Mouse (Mus musculus) embryonic facial prominence, embryonic 13.5 days (tissue): ENCODE data around the gene Pecam1. TPM values are rescaled to one million over a fixed set of nuclear protein-coding genes. Genes with fewer than 3 reads are reported as not detected.

Source experiments
- ATAC-seq: fragments of 200-750 bp; cut with Nextera tagmentation; 2 replicates; pipeline ENCODE4 v1.8.0; 2017; ENCODE audit warnings: low read depth; ENCODE audit not compliant: insufficient number of reproducible peaks, insufficient read depth, low FRiP score, low TSS enrichment
- H3K27ac ChIP-seq: fragments of 300-500 bp; sonication (generic); 2 replicates; pipeline ENCODE4 v1.5.1; 2015; ENCODE audit warnings: moderate library complexity, mild to moderate bottlenecking, inconsistent platforms
- H3K27me3 ChIP-seq: fragments of 300-500 bp; sonication (generic); 2 replicates; pipeline ENCODE4 v1.6.1; 2015; ENCODE audit warnings: mild to moderate bottlenecking, inconsistent platforms
- H3K36me3 ChIP-seq: fragments of 300-500 bp; sonication (generic); 2 replicates; pipeline ENCODE4 v1.6.1; 2015; ENCODE audit warnings: mild to moderate bottlenecking, inconsistent platforms
- H3K4me1 ChIP-seq: fragments of 300-500 bp; sonication (generic); 2 replicates; pipeline ENCODE4 v1.6.1; 2015; ENCODE audit warnings: inconsistent platforms
- H3K4me2 ChIP-seq: fragments of 300-500 bp; sonication (generic); 2 replicates; pipeline ENCODE4 v1.6.1; 2015; ENCODE audit warnings: moderate library complexity, mild to moderate bottlenecking, inconsistent platforms
- H3K4me3 ChIP-seq: fragments of 300-500 bp; sonication (generic); 2 replicates; pipeline ENCODE4 v1.5.1; 2015; ENCODE audit warnings: mild to moderate bottlenecking, inconsistent platforms
- H3K9ac ChIP-seq: fragments of 300-500 bp; sonication (generic); 2 replicates; pipeline ENCODE4 v1.6.1; 2015; ENCODE audit warnings: mild to moderate bottlenecking, inconsistent platforms
- H3K9me3 ChIP-seq: fragments of 300-500 bp; sonication (generic); 2 replicates; pipeline ENCODE4 v1.6.1; 2016; ENCODE audit warnings: inconsistent platforms
- WGBS: fragments of 180-500 bp; shearing (Covaris S2); methylation state at CpG from one replicate; pipeline ENCODE4 v1.1.7; 2015; ENCODE audit warnings: mixed read lengths; 5-methylcytosine and 5-hydroxymethylcytosine counted together
- microRNA-seq: library from miRNA; unstranded; fragments of <30 nt; microRNA quantifications from one replicate; pipeline ENCODE4, GENCODE M21; 2016
- polyA plus RNA-seq: library from polyadenylated mRNA; unstranded; fragments of >200 nt; fragmentation: Nextera tagmentation; extraction: Ambion mirVana; gene quantifications from 2 replicates; pipeline ENCODE4 v1.2.1, GENCODE M21; 2015

Gene Pecam1
- polyA plus RNA-seq, 1 experiment from 2014 or later: 29.0 TPM

DNA sequence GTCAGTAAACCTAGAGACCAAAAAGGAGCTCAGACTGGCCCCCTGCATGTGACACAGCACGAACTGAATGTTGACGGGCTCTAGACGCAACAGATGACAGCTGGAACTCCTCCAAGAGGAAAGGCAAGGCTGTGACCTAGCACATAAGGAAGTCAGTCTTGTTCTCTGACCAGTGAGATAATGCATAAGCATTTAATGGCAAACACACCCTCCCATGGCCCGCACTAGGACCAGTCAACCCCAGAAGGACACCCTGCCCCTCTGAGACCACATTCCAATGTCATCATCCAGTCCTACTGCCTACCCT lies 136.1 kb downstream of the Pecam1 start:
- H3K36me3 ChIP-seq: no peaks in the 10 kb centered on the region
- no peaks in the 10 kb centered on the region for H3K9me3 ChIP-seq

DNA sequence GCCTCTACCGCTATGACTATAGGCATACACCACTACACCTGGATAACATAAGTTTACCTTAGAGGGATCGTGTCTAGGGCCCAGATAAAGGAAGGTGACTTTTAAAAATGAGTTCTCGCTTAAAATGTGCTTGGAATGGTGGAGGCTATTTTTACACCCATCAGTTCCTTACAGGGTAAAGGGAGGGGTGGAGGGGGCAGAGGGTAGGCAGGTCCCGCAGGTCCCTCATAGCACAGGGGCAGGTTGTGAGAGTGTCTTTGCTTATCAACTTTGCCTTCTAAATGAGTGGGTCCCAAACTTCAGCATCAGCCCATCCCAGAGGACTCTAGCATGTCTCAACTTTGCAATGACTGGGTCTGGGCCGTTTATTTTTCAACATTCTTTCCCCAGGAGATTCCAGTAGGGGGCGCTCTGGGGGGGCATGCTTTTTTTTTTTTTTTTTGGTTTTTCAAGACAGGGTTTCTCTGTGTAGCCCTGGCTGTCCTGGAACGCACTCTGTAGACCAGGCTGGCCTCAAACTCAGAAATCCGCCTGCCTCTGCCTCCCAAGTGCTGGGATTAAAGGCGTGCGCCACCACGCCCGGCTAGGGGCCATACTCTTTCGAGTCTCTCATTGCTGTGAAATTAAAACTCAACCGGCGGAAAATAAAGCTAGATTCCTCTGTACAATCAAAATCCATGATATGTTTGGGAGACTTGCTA lies 136.6 kb downstream of the Pecam1 start:
- Histone ChIP-seq H3K4me2 (peak overlapping the region; percentile 92), H3K27ac (no peak overlapping the region), H3K9me3 (no peaks in the 10 kb centered on the region), H3K4me1 (peaks cover 20% of the 10 kb centered on the region), H3K9ac (peak overlapping the region; percentile 89), H3K4me3 (peak overlapping the region; percentile 97), H3K27me3 (no peaks in the 10 kb centered on the region), H3K36me3 (no peaks in the 10 kb centered on the region)
- WGBS: 55% methylated on average over 15 of the region's 15 CpGs
- no peak for ATAC-seq

More for the DNA sequence above, 136.1 kb downstream of the Pecam1 start:
- Histone ChIP-seq H3K4me1 (peaks cover 20% of the 10 kb centered on the region), H3K27ac (no peak overlapping the region), H3K9ac (no peak overlapping the region), H3K4me2 (no peak overlapping the region), H3K27me3 (no peaks in the 10 kb centered on the region), H3K4me3 (no peak overlapping the region)
- 79% methylated on average over 4 of the region's 4 CpGs for WGBS
- ATAC-seq: no peak

DNA sequence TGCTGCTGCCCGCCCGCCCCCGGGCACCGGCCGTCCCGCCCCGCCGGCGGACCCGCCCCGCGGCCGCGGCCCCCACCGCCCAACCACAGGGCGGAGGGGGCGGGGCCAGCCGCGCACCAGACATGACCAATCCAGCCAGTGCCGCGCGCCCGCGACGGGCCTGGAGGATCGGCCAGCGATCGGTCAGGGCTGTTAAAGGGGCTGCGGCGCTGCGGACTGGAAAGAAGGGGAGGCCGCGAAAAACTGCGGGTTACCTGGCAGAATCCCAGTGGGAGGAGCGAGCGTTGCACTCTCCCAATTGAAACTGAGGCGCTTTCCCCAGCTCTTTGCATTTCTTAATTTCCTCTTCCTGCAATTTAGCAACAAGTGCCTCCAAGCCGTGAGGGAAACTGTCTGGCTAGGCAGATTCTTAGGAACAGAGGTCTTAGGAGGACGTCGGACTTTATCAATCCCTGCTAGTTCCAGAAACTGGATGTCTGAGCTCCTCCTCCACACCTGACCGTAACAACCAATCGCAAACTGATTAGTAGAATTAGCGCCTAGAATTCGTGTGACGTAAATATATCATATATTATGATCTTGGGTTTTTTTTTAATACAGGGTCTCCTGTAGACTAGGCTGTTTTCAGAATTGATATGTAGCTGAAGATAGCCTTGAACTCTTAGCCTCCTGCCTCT lies 137.3 kb downstream of the Pecam1 start, which contains the start of gene Tex2:
TSS of gene Tex2 (minus strand) at position 463 of the 677 bp plus-strand sequence.
- Histone ChIP-seq H3K4me1 (peaks cover 20% of the 10 kb centered on the region), H3K27ac (peak within 1 kb of the TSS; percentile 72), H3K27me3 (no peaks in the 10 kb centered on the region), H3K36me3 (no peaks in the 10 kb centered on the region), H3K9me3 (no peaks in the 10 kb centered on the region), H3K4me2 (peak within 1 kb of the TSS; percentile 92), H3K9ac (peak within 1 kb of the TSS; percentile 89), H3K4me3 (peak within 1 kb of the TSS; percentile 97)
- peak; percentile 93 for ATAC-seq
- under 1% methylated on average over 31 of the region's 45 CpGs for whole genome bisulfite sequencing

DNA sequence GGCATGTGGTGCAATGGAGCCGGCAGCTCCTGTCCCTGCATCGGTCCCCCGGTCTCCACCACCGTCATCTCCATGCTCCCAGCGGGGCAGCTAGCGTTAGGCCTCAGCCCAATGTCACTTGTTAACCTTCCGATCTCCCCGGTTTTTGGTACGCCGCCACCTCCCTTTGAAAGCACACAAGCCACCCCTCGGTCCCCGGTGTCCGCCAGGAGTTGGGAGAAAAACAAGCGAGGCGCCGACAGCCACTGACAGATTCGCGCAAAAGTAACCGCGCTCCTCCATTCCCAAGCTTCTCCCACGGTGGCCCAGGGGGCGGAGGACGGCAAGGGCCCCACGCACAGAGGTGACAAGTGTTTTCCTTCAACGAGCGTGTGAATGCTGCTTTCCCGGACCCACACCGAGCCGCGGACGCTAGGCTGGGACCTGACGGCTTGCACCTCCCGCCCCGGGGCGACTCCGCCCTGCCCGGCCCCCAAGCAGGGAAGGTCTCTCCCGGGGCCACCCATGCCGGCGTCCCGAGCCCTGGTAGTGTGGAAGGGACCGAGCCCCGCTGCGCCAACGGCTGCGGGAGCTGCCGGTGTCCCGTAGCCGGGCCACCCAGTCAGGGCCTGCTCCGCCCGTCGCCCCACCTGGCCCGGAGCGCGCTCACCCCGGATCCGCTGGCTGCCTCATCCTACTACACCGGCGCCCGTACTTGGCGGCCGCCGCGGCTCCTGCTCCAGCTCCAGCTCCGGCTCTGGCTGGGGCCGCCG lies 138.0 kb downstream of the Pecam1 start:
- H3K9me3 ChIP-seq: no peaks in the 10 kb centered on the region
- no peak; the same call in none of the 2 replicates for ATAC-seq
- WGBS: under 1% methylated on average over 67 of the region's 67 CpGs
- peaks cover 21% of the 10 kb centered on the region for H3K4me1 ChIP-seq
- H3K4me2 ChIP-seq: peak overlapping the region; percentile 92
- peak overlapping the region; percentile 97 for H3K4me3 ChIP-seq
- H3K36me3 ChIP-seq: no peaks in the 10 kb centered on the region
- H3K9ac ChIP-seq: peak overlapping the region; percentile 89
- H3K27me3 ChIP-seq: no peaks in the 10 kb centered on the region
- H3K27ac ChIP-seq: peak overlapping the region; percentile 72

DNA sequence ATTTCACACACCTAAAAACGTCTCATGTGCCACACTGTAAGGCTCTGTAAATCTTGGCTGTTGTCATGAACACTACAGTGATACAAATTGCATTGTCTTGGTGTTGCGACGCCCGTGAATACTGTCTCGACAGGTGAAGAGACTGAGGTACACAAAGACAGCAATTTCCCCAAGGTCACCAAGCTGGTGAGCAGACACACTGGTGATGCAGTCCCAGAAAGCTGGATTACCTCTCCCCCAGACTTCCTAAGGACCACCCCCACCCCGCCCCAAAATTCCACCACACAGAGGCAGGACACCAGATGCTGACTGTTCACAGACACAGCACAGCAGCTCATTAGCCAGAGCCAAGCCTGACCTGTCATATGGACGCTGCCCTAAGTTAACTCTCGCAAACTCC lies 140.7 kb downstream of the Pecam1 start:
- WGBS: 62% methylated on average over 8 of the region's 8 CpGs
- peaks cover 36% of the 10 kb centered on the region for H3K4me1 ChIP-seq
- no peak overlapping the region for H3K27ac ChIP-seq
- H3K36me3 ChIP-seq: peaks cover 1% of the 10 kb centered on the region
- no peak overlapping the region for H3K4me3 ChIP-seq
- no peak for ATAC-seq
- no peak overlapping the region for H3K9ac ChIP-seq
- no peak overlapping the region for H3K4me2 ChIP-seq
- no peaks in the 10 kb centered on the region for H3K9me3 ChIP-seq
- H3K27me3 ChIP-seq: no peaks in the 10 kb centered on the region

DNA sequence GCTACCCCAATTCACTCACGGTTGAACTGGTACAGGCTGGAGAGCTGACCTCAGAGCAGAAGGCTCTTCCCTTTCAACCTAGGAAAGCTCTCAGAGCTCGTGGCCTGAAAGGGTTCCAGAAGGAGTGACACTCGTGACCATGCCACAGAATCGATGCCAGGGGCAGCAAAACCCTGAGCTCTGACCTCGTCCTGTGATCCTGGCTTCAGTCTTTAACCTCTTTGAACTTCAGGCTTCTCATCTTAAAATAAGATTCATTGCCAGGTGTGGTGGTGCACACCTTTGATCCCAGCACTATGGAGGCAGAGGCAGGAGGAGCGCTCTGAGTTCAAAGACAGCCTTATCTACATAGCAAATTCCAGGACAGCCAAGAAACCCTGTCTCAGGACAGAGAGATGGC lies 143.1 kb downstream of the Pecam1 start:
- no peak overlapping the region for H3K4me2 ChIP-seq
- WGBS: 68% methylated on average over 6 of the region's 6 CpGs
- H3K9ac ChIP-seq: no peak overlapping the region
- 0 out of 2 replicates have a peak, but pooled peaks cover 3% of the 10 kb centered on the region for H3K9me3 ChIP-seq
- peaks cover 32% of the 10 kb centered on the region for H3K4me1 ChIP-seq
- no peak overlapping the region for H3K4me3 ChIP-seq
- H3K27me3 ChIP-seq: no peaks in the 10 kb centered on the region
- ATAC-seq: no peak
- no peak overlapping the region for H3K27ac ChIP-seq
- peaks cover 5% of the 10 kb centered on the region for H3K36me3 ChIP-seq

DNA sequence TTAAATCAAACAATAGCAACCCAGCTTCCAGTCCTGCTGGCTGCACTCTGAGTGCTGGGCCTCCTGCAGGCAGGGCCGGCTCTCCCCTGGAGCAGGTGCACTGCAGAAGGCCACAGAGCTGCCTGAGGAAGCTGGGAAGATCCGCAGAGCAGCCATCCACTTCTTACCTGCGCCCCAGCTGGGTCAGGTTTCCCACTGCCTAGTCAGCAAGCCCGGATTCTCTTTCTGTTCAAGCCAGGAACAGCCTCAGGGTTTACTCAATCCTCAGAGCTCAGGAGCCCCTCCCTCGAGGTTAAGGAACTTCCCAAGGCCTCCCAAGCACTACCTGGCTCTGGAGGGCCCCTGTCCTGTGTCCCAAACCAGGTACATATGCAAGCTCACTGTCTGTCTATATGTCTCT lies 144.4 kb downstream of the Pecam1 start:
- no peak overlapping the region for H3K4me2 ChIP-seq
- 18% methylated on average over 5 of the region's 5 CpGs for WGBS
- no peaks in the 10 kb centered on the region for H3K27me3 ChIP-seq
- no peak overlapping the region for H3K4me3 ChIP-seq
- no peak overlapping the region for H3K27ac ChIP-seq
- 0 out of 2 replicates have a peak, but pooled peaks cover 3% of the 10 kb centered on the region for H3K9me3 ChIP-seq
- peak overlapping the region; percentile 6; the same call in 1 of the 2 replicates for H3K9ac ChIP-seq
- H3K4me1 ChIP-seq: peaks cover 23% of the 10 kb centered on the region
- H3K36me3 ChIP-seq: peaks cover 5% of the 10 kb centered on the region
- ATAC-seq: 0 out of 2 replicates have a peak, but pooled peaks have one; percentile 32

Small RNAs within 50 kb of the gene (microRNA-seq; reads per million reads assigned to microRNA genes)
- gene Gm25994 (not detected), gene Mir3064 (9.4 reads per million, percentile 27 among the genes with 10 or more reads in this experiment)

Other genes starting within 250 kb of the Pecam1 start
- gene Tex2, start 137.2 kb downstream of the Pecam1 start, polyA plus RNA-seq: 8.7 and 8.9 TPM in 2 replicates
- gene Milr1, start 598 bp upstream of the Pecam1 start, polyA plus RNA-seq: 1.9 and 2.3 TPM in 2 replicates
- gene Polg2, start 28.9 kb upstream of the Pecam1 start, polyA plus RNA-seq: 14.1 and 14.7 TPM in 2 replicates
- 345 and 370 TPM in 2 replicates for gene Ddx5, start 38.6 kb upstream of the Pecam1 start, polyA plus RNA-seq
- gene Cep95, start 38.6 kb upstream of the Pecam1 start, polyA plus RNA-seq: 28.2 and 30.5 TPM in 2 replicates
- gene Smurf2, start 170.1 kb upstream of the Pecam1 start, polyA plus RNA-seq: 16.5 and 16.8 TPM in 2 replicates
- 289 and 398 TPM in 2 replicates for gene Kpna2, start 248.9 kb upstream of the Pecam1 start, polyA plus RNA-seq